Mouse (Mus musculus) myocyte (in vitro differentiated cells): ENCODE measurements around the gene Myo1d.

Experiments used
- E2F4 ChIP-seq: IDR thresholded peaks from one replicate; pipeline ENCODE4 v1.6.1; 2011; ENCODE audit warnings: mild to moderate bottlenecking, control low read depth, moderate library complexity; ENCODE audit not compliant: insufficient read depth
- MYOD1 ChIP-seq, 3 experiments: IDR thresholded peaks; one replicate each; pipeline ENCODE4 v1.6.1; 2011; ENCODE audit warnings: control low read depth in 2 of 3, low read depth in 2 of 3, mild to moderate bottlenecking in 2 of 3, moderate library complexity in 1 of 3; ENCODE audit not compliant: insufficient read length in 2 of 3, control insufficient read depth in 1 of 3
- POLR2A ChIP-seq: IDR thresholded peaks from one replicate; pipeline ENCODE4 v1.6.1; 2011; ENCODE audit warnings: low read depth, mild to moderate bottlenecking, control low read depth, moderate library complexity; ENCODE audit not compliant: insufficient read length
- POLR2AphosphoS2 ChIP-seq: IDR thresholded peaks from one replicate; pipeline ENCODE4 v1.6.1; 2011; ENCODE audit warnings: low read depth, control low read depth; ENCODE audit not compliant: insufficient read length
- SRF ChIP-seq: IDR thresholded peaks from one replicate; pipeline ENCODE4 v1.6.1; 2011; ENCODE audit warnings: low read depth; ENCODE audit not compliant: control insufficient read depth, insufficient read length
- TCF12 ChIP-seq: IDR thresholded peaks from one replicate; pipeline ENCODE4 v1.6.1; 2011; ENCODE audit warnings: mild to moderate bottlenecking, control low read depth; ENCODE audit not compliant: poor library complexity, insufficient read depth, severe bottlenecking
- USF1 ChIP-seq: IDR thresholded peaks from one replicate; pipeline ENCODE4 v1.6.1; 2011; ENCODE audit warnings: low read depth, mild to moderate bottlenecking, control low read depth, moderate library complexity

DNA sequence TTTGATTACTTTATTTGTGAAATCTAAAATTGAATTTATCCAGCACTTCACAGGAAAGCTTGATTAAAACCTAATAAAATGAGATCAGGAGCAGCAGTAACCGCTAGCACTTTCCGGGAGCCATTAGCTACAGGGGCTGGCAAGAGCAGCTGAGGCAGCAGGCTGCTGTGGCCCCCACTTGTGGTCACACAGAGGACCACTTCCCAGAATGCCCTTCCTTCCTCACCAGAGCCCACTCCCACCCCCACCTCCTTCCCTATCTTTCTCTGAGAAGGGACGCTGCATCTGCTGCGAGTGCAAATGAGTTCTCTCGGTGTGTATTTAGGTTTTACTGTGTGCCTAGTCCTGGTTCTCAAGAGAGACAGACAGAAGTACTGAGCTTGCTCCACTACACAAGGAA is 219.1 kb downstream of the Myo1d start:
- TF ChIP-seq POLR2A (no peak), POLR2AphosphoS2 (no peak), USF1 (no peak), E2F4 (no peak), MYOD1 (IDR thresholded peaks at IDR 0.05; ENCODE audit: control insufficient read depth in 1 of 3, insufficient read length in 2 of 3, low read depth in 2 of 3) (no peak), TCF12 (no peak), SRF (no peak)
